Mouse (Mus musculus): ENCODE data around the gene Etv6. TPM values are rescaled to one million over a fixed set of nuclear protein-coding genes. Genes with fewer than 3 reads are reported as not detected.

Etv6 gene
- total RNA-seq, 2 experiments from 2014 or later = 11.4 to 11.8 TPM

DNA sequence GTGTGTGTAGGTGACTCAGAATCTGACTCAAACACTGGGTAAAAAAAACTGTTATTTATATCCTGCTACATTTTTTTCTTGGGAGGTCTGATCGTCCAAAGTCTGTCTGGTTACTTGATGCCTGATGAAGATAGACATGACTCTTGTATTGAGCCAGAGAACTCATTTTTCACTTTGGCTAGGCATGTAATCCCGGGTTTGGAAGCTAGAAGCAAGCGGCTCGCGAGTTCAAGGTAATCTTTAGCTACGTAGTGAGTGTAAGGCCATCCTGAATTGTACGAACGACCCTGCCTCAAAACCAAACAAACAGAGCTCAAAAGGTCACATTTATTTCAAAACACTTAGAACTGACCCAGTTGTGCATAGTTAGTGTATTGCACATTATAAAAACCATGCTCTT lies 128.9 kb downstream of the Etv6 start:
- no peak for DNase-seq (ENCODE audit: low spot score in 2 of 2)

DNA sequence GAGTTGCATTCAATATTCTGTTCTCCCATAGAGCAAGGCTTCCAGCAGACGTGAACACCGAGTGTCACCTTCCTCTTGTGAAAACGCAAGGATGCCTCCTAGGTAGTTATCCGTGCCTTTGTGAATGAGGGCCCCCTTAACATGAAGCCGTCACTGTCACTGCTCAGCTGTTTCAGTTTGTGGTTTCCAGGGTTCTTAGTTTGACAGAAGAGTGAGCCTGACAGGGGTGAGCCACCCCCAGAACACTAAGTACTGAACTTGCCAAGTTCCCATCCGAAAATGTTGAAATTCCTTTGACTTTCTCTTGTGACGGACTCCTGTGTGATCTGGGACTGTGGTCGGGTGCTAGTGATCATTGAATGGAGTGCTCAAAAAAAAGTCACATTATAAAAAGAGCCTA lies 129.5 kb downstream of the Etv6 start:
- no peak for DNase-seq (ENCODE audit: low spot score in 2 of 2)

DNA sequence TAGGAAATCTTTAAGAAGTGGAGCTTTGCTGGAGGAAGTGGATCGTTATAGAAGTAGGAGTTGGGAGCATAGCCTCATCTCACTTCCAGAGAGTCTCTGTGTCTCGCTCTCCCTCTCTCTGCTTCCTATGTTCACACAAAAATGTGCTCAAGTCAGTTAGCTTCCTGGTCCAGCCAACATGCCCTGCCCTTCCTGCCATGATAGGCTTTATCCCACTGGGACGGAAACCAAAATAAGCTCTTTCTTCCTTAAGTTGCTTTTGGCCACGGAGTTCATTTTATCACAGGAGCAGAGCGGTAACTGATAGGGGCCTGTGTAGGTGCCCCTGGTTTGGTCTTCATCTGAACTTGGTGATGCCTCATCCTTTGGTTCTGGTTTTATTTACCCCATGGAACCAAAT lies 132.5 kb downstream of the Etv6 start:
- no peak for DNase-seq (ENCODE audit: low spot score in 2 of 2)

DNA sequence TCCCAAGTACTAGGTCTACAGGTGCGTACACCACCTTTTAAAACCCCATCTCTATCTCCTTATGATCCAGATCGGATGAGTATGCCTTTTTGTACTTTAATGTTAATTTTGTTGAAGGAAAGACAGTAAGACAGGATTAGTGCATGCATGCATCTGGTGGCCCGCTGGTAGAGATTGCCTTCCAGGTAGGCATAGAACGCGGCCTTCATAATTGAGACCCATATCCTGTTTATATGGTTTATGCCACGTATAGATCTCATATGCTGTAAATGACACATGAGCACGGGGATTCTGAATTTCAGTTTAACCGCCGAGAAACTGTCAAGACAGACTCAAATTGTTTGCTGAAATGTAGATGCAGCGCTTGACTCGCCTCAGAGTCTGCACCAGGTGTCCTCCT lies 133.3 kb downstream of the Etv6 start:
- DNase-seq (ENCODE audit: low spot score in 2 of 2) = no peak

DNA sequence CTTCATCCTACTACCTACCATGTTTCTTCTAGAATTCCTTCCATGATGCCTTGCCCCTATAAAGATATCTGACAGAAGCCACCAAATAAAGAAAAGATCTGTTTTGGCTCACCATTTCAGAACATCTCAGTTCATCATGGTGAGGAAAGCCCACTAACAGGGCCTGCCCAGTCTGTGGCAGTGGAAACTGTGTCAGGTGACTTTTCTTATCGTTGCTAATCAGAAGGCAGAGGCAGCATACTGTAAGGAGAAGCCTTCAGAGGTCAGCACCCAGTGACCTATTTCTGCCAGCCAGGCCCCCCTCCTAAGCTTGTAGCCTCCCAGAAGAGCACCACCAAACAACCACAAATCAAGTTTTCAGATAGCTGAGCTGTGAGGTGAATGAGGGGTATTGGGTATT lies 135.7 kb downstream of the Etv6 start:
- DNase-seq (ENCODE audit: low spot score in 2 of 2) = no peak

DNA sequence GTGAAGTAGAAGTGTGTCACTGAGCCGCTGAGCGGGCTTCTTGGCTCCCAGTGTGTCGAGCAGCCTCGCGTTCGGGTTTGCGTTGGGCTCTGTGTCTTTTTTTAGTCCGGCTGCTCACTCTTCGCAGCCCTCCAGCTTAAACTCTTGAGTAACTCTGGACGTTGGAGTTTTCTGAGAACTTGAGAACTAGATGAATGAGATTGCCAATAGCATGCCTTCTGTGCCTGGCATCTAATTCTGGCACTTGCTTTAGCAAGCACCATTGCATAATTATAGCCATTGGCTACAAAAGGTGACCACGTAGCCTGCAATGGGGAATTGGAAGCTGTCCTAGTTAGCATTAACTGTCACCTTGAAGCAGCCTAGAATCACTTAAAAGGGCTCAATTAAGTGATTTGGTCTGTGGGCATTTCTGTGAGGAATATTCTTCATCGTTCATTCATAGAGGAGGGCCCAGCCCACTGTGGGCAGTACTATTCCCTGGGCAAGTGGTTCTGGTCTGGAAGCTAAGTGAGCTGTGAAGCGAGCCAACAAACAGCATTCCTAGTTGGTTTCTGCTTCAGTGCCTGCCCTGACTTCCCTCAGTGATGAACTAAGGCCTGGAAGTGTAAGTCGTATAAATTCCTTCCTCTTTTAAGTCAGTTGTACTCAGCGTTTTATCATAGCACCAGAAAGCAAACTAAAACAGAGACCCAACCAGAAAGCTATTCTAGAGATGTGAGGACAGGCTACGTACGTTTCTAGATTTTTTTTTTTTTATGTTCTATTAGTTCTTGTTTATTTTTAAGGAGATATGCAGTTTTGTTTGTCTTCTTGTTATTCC lies 136.6 kb downstream of the Etv6 start:
- no peak for DNase-seq (ENCODE audit: low spot score in 2 of 2)

DNA sequence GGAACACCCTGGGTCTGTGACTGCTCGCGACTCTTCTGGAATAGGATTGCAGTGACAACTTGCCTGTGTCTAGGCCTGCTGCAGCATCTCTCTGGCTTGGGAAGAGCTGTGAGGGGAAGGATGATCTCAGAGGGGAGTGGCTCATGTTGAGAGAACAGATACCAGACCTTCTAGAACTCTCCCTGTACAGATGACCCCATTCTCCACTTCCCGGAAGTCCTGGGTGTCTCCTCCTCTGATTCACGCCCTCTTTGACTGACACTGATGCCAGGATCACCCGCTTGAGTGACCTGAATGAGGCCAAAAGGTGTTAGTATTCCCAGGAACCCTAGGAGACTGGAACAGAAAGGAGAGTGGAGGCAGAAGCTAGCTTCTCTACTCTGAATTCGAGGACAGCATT lies 137.9 kb downstream of the Etv6 start:
- no peak for DNase-seq (ENCODE audit: low spot score in 2 of 2)

DNA sequence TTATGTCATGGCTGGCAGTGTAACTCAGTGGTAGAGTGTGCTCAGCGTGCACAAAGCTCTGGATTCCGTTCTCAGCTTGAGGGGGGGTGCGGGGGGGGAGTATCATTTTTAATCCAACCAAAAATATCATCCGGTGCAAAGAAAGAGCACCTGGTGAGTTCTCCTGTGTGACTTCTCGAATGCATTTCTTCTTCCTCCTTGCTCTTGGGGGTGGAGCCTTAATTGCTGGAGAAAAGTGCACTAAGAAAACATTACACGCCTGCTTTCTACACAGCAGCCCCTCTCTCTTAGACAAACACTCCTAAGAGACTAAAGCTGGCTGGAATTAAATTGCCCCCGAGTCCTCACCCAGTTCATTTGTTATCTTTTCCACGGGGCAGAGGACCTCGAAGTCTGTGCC lies 139.6 kb downstream of the Etv6 start:
- no peak for DNase-seq (ENCODE audit: low spot score in 2 of 2)

DNA sequence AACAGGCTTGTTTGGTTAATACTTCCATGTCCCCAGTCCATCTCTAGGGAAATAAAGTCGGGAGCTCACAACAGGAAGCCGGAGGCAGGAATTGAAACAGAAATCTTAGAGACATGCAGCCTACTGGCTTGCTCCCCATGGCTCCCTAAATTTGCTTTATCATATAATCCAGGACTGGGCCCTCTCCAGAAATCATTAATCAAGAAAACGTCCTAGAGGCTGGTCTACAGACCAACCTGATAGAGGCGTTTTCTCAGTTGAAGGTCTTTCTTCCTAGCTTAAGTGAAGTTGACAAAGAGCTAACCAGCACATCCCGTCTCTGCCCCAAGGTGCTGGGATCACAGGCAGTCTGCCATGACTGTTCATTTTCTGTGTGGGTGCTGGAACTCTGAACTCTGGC lies 141.7 kb downstream of the Etv6 start:
- no peak for DNase-seq (ENCODE audit: low spot score in 2 of 2)

DNA sequence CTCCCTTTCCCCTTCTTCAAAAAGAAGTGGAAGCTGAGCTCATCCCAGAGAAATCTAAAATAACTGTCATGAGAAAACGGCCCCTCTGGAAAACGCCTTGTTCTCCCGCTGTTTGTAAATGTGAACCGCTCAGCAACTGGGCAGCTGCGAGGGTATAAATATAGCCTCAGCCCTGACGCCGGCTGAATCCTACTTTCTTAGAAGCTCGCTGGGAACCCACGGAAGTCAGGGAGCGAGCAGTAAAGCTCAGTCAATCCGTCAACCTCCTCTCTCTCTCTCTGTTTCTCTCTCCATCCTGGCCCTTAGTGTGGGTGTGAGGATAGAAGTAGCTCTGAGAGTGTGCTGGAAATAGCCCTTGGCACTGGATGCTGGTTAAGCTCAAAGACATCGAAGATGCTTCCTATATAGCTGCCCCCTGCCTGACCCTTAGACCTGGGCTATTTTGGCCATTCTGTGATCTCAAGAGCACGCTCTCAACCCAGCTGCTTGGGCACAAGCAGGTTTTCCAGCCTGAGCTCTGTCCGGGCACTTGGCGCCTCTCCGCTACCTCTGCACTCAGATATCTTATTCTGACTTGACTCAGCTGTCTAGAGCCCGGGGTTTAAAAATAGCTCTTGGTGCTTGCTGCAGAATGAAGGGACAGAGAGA lies 146.9 kb downstream of the Etv6 start:
- no peak for DNase-seq (ENCODE audit: low spot score in 2 of 2)

DNA sequence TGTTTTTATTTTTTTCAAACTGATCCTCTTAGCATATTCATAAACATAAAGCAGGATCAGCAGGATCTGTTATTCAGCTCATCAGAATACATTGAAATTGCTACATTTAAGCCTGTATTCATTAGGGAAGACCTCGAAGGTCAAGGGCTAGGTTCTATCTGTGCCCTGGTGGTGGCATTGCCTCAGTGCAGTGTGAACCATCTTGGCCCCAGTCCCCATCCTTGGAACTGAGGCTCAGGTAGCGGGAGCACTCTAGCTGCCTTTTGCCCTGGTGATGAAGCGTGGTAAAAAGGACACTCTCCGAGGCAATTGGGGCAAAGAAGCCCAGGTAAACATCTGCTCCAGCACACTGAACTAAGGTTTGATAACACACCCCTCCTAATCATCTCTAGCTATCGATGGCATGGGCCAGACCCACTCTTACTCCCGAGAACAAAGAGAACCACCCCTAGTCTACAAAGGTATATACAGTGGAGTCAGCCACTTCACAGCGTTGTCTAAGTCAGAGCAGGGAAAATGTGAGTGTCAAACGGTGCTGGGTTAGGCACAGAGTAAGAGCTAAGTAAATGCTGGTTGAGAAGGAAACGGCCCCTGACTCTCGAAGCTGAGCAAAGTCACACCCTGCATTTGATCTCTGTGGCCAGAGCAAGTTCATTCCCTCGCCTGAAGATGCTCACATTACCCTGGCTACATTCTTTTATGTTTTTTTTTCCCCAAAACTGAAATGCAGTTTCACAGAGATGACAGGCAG lies 148.3 kb downstream of the Etv6 start:
- no peak for DNase-seq (ENCODE audit: low spot score in 2 of 2)

DNA sequence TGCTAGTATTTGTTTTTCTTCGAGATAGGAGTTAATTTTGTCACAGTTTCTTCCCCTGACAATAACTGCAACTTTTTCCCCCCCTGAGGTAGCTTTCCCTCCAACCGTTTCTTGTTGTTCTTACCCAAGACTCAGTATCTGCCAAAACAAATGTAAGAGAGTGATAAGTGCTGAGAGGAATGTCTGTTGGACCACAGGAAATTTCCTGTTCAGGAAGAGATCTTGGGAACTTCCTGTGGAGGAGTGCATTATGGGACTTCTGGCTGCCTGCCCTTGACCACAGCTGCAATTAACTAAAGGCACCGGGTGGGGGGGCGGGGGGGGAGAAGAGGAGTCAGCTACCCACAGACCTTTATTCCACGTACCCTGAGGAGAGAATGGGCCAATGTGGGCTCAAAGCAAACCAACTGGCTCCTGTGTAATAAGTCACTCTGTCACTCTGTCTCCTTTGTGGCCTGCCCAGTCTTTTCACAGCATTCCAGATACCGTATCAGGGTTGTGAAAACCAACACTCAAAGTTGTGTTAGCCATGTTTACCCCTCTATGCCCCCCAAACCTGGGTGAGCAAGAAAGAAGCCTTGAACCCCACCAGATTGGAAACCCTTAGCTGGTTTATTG lies 150.9 kb downstream of the Etv6 start:
- no peak for DNase-seq (ENCODE audit: low spot score in 2 of 2)

DNA sequence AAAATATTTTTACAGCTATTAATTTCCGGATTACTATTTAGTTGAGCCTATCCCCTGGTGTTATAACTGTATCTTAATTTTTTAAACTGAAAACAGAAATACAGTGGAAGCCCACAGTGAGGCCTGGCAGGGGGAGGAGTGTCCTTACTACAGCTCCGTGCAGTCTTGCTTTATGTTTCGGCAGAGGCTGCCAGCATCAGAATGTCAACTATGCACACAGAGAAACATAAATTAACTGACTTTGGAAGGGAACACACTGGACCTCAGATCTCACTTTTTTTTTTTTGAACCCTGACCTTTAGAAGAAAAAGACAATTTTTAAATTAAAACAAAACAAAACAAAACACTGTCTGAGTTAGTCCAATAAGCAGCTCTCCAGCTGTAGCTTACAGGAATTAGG lies 153.2 kb downstream of the Etv6 start:
- no peak for DNase-seq (ENCODE audit: low spot score in 2 of 2)

DNA sequence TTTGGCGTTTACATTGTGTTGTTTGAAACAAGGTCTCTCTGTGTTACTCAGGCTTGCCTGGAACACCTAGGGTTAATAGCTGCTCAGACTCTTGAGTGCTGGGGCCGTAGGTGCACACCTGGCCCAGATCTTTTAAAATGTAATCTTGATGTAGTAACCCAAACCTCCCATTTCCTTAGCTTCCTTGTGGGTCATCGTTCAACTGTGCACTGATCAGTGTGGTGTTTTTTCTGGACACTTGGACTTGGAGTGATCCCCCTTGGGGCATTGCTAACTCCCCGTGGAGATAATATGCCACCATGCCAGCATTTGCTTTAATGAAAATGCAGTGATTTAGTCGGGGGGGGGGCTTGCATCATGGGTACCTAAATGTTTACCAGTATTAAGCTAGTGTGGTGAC lies 153.7 kb downstream of the Etv6 start:
- DNase-seq (ENCODE audit: low spot score in 2 of 2) = no peak

DNA sequence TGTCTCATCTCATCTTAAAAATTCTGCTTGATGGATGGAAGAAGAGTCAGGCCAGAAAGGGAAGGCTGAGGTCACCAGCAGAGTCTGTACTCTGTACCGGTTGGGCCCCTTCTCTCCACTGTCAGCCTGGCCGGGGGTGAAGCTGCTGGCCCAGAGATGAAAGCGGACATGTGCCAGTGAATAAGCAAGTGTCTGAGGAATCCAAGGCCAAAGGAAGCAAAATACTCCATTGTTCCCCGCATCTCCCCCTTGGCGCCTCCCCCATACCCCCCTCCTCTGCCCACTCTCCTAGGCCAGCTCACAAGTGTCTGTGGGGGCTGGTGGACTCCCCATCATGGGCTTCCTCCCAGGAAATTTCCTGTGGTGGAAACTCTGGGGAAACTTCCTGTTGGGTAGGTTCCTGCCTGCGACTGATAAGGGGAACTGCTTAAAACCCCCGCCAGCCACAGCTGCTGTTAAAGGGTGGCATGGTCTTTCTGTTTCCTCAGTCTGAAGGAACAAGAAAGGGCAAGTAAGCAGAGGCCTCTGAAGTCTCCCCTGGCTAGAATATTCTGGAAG lies 154.2 kb downstream of the Etv6 start:
- peak in 1 of 2 experiments; percentile 38 for DNase-seq (ENCODE audit: low spot score in 2 of 2)

DNA sequence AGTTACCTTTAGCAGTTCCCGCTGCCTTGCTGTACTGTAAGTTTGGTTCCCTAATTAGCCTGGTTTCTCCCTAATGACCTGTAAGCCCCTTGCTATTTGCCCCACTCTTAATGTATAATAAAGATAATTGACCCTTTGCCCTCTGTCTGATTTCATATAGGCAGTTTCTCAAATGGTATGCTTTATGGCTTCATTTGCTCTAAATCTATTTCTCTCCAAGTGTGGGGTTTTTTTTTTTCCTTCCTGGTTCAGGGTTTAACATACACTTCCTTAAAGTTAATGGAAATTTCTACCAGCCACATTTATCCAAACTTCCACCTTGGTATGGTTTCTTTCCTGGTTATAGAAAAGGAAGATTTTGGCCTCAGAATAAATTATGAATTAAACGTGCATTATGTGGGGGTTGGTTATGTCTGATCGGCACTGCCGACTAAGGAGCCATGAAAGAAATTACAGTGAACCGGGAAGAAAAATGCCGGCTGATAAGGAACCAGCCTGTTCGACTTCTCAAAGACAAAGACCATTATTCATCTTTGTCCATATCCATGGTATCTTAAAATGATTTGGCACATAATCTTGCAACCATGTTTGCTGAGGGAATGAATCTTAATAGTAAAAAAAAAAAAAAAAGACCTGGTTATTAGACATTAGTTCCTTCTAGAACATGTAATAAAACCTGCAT lies 155.2 kb downstream of the Etv6 start:
- DNase-seq (ENCODE audit: low spot score in 2 of 2) = no peak

DNA sequence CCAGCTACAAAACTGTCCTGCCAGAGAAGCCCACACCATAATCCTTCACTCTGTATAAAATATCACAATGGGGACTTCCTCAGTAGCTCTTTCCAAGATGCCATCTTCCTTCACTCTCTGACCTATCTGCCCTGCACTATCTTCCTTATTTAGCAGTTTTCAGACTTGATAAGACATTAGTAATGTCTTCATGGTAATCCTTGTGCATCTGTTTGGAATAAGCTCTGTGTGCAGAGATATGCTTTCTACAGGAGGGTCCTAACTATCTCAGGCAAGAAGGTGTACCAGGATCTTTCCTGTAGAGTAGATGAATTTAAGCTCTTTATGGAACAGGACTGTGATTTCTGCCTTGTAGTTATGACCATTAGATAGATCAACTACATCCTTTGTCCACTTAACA lies 157.2 kb downstream of the Etv6 start:
- DNase-seq (ENCODE audit: low spot score in 2 of 2) = no peak

DNA sequence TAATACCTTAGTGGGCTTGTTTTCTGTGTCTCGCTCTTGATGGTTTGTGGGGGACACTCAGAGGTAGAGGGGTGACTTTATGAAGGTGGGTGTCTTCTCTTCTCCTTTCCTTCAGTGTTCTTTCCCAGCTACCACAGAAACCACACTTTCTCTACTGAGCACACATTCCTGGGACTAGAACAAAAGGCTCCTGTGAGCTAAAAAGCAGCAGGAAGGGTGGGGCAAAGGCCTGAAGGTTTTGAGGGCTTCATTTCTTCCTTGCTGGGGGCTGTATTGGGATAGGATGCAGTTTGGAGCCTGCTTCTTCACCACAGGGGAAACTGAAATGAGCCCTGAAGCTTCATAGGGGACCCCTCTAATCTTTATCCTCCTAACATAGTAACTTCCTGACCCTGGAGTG lies 164.4 kb downstream of the Etv6 start:
- DNase-seq (ENCODE audit: low spot score in 2 of 2) = no peak

DNA sequence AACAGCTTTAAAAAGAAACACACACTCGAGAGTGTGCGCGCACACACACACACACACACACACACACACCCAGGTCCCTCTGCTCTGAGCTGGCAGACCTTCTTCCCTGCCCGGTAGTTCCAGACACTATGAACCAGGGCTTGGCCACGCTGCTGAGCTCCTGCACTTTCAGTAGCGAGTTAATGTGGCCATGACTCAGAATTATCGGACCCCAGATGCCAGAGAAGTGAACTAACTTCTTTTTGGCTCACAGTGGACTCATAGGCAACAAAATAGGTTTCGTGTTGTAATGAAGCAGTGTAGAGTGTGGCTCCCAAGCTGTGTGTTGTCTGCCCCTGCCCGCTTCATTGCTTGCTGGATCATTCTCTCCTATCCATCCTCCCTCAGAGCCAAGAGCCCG lies 165.1 kb downstream of the Etv6 start:
- DNase-seq (ENCODE audit: low spot score in 2 of 2) = no peak

DNA sequence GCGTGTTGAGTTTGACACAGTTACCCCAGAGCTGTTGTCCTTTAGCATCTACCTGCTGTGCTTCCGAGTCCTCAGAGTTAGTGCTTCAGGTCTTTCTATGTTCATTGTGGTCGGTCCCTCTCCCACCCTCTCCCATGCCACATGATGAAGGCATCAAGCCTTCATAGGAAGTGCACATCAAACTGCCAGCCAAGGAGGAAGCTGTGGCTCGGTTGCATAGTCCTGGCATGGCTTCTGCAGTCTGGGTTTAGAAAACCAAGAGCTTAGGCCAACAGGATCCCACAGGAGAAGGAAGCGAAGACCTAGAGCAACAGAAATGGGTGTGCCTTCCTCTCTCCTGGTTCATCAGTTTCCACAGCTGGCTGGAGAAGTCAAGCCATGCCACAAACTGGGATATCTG lies 166.7 kb downstream of the Etv6 start:
- DNase-seq (ENCODE audit: low spot score in 2 of 2) = no peak

DNA sequence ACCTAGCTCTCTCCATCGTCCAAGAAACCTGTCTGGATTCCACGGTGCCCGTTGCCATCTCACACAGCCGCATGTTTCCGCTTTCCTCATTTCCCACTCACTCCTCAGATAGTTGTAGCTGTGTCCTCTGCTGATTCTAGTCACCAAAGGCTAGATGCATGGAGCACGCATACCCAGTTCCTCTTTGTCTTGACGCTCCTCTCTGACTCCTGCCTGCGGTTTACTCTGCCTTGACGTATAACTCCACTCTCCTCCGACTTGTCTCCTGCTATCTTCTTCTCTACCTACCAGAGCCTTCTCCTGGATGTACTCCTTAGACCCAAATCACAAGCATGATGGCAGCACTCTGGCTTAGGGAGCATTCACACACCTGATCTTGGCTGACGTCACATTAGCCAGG lies 169.7 kb downstream of the Etv6 start:
- DNase-seq (ENCODE audit: low spot score in 2 of 2) = no peak
